Mouse (Mus musculus): ENCODE measurements around the gene Kif17.

Gene Kif17

DNA sequence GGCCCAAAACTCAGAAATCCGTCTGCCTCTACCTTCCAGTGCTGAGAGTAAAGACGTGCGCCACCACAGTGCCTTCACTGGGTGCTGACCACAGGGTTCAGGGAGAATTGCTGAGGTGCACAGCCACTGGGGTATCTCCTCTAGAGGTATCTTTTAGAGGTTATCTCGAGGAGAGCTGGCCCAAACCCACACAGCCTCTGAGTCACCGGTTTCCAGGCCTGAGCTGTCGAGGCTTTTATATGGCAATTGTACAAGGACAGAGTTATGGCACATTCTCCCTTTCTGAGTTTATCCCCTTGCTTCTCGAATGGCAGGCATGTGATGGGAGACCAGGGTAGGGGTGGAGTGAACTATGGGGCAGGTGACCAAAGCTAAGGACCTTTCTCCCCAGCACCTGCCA, 8.4 kb downstream of the Kif17 start:
- in situ Hi-C loops (cut with MboI, MseI): no loop called here

DNA sequence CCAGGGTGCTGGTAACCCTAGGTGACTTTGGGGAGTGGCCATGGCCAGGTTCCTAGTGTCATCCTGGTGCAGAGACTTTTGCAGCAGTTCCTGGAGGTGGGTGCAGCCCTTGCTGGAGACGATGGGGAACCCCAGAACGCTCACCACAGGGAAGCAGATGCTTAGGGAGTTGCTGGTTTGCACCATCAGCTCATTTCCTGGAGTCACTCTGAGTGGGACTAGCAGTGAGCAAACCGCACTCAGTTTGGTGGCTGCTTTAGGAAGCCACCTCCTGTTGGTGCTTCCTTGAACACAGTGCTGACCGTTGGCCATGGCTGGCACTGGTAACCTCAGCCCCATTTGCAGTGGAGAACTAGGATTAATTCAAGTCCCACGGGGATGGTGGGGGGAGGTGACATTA, 9.2 kb downstream of the Kif17 start:
- in situ Hi-C loops (cut with MboI, MseI): no loop called here

DNA sequence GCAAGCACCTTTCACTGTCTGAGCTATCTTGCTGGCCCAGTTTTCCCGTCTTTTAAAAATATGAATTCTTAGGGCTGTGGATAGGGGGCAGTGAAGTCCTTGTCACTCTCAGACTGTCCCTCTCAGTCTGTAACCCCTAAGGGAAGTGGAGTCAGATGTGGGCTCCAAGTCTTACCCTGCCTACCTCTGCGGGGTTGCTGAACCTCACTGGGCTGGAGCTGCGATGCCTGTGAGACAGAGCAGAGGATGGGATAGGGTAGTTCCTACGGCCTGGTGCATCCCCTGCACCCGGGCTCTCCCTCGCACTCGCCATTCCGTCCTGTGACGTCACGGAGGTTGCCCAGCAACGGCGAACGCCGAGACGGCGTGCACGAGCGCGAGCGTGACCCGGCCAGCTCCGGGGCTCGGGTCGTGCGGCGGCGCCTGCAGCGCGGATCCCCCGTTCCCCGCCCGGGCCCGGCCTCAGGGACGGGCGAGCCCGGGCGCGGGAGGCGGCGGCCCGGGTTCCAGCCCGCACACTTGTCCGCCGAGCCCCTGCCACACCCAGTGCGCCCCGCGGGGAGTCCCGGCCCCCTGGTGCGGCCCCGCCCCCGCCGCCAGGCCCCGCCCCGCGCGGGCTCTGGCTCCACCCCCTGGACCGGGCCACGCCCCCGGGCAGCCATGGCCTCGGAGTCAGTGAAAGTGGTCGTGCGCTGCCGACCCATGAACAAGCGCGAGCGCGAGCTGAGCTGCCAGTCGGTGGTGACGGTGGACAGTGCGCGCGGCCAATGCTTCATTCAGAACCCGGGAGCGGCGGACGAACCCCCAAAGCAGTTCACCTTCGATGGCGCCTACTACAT, 11.8 kb downstream of the Kif17 start:
- in situ Hi-C loops (cut with MboI, MseI): no loop called here

DNA sequence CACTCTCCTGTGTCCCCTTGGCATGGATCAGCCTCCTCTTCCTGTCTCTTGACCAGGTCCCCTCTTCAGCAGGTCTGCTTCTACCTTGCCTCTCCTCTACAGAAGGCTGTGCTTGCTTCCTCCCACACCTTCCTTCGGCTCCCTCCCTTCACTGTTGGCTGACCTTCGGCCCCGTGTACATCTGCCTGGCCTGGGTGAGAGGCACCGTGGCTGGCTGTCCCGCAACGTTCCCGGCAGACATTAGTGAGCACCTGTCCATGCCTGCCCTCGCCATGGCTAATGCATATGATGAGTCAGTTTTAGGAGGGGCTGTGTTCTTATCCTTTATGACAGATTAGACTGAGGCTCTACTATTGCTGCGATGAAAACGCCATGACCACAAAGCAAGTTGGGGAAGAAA, 17.6 kb downstream of the Kif17 start:
- in situ Hi-C loops (cut with MboI, MseI): no loop called here

DNA sequence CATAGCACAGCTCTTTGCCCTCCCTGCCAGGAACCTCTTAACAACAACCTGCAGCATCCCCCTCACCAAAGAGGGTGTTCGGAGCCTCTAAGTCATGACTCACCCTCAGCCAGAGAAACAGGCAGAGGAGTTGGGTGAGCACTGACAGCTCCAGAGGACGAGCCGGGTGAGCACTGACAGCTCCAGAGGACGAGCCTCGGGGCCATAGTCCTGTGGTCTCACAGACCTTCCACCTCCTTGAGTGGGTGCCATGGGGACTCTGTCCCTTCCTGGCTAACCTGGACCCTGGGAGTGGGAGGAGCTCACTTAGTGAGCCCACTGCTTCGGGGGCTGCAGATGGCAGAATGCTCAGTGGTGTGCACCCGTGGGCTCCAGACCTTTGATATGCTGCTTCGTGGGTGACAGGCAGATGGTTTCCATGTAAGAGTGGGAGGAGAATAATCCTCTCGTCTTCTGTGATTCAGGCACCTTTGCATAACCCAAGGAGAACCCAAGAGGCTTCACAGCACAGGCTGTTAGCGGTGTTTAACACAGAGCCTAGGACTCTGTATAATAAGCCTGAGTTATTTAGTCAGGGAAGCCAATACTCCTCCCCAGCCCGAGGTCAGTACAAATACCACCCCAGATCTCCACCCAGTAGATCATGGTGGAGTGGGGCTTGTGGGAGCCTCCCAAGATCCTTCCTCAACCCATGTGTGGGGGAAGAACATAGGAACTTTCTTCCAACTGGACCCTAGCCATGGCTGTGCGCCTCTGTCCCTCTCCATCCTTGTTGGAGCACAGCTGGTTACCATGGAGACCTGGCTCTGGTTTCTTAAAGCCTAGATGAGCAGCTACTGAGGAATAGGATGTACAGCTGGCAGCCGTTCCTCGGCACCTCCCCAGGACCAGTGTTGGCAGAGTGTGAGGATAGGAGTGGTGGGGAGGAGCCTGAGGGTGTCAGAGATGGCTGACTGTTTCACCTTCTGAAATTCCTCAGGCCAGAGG, 22.1 kb downstream of the Kif17 start:
- in situ Hi-C loops (cut with MboI, MseI): no loop called here

DNA sequence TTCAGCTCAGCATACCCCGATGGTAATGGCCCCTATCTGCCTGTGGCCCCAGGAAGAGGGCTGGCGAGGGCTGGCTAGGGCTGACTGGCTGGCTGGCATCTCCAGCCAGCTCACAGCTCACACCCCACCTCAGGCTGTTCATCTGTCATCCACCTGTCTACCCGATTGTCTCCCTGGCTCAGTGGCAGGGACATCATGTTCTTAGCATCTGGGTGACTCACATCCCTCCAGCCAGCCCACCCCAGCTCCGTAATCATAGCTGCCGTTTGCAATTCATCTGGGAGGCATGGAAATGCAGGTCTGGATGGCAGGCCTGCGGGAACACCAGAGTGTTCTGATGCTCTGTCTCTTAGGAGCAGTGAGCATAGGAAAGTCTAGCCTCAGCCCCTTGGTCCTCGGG, 28.1 kb downstream of the Kif17 start:
- in situ Hi-C loops (cut with MboI, MseI): no loop called here

DNA sequence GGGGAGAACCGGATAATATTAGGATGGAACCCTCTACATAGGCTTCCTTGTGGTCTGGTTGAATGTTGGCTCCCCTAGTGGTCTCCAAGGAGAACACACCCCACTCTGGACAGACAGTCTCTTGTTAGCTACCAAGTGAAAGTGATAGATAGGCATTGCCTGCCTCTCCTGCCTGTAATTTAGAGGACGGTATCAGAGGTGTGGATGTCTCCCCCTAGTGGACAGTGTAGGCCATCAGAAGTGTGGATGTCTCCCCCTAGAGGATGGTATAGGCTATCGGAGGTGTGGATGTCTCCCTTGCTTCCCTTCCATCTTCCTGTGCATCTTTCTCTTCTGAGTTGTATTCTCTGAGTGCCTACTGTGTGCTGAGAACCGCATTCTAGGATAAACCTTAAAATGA, 32.6 kb downstream of the Kif17 start:
- in situ Hi-C loops (cut with MboI, MseI): no loop called here

DNA sequence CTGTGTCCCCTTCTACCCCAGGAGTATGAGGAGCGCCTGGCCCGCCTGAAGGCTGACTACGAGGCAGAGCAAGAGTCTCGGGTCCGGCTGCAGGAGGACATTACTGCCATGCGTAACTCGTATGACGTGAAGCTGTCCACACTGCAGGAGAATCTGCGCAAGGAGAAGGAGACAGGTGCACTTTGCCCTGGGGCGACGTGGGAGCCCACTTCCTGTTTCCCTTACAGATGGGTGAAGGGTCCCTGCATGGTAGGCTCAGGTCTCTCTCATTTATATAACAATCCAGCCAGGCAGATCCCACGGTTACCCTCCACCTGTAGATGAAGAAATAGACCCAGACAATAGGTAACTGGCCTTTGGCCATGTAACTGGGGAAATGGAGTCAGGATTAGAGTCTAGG, 36.2 kb downstream of the Kif17 start:
- in situ Hi-C loops (cut with MboI, MseI): no loop called here

DNA sequence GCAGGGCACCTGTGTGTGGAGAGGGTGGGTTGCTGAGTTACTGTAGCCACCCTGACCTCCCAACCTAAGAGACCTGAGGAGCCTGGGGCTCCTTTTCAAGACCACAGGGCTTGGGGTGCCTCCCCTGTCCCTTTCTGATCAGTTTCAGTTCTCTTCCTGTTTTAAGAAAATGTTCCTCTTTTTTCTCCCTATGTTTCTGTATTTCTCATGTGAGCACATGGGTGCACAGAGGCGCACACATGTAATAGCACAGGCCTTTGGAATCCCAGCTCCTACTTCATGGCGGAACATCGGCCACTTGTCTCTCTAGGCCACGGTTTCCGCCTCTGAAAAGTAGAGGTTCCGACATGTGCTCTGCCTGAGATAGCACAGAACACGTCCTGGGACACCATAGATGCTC, 38.5 kb downstream of the Kif17 start:
- in situ Hi-C loops (cut with MboI, MseI): no loop called here

DNA sequence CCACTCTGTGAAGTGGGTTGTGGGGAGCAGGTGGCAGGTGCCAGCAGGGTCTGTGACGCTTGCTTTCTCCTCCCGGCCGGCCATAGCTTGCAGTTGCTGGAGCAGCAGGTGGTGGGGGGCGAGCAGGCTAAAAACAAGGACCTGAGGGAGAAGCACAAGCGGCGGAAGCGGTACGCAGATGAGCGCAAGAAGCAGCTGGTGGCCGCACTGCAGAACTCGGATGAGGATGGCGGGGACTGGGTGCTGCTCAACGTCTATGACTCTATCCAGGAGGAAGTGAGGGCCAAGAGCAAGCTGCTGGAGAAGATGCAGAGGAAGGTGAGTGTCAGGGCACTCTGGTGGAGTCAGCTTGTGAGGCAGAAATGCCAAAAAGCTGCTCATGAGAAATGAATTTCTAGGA, 41.8 kb downstream of the Kif17 start:
- in situ Hi-C loops (cut with MboI, MseI): no loop called here

DNA sequence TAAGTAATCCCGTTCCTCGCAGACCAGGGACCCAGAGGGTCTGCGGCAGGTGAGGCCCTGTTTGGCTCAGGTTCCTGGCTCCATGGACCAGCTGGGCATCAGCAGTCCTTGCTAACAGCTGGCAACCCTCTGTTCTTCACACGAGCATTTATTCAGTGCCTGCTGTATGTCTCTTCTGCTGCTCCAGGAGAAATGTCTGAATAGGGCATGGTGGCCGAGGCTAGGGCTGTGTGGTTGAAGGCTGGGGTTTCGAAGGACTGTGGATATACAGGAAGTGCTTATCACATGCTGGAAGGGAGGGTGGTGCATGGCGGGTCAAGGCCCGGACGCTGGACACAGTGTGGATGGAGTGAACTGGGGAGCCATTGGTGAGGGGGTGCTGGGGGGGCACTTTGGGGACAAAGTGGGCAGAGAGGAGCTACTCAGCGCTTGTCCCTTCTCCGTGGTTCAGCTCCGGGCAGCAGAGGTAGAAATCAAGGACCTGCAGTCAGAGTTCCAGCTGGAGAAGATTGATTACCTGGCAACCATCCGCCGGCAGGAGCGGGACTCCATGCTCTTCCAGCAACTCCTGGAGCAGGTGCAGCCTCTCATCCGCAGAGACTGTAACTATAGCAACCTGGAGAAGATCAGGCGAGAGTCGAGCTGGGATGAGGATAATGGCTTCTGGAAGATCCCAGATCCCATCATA, 43.2 kb downstream of the Kif17 start:
- in situ Hi-C loops (cut with MboI, MseI): no loop called here

DNA sequence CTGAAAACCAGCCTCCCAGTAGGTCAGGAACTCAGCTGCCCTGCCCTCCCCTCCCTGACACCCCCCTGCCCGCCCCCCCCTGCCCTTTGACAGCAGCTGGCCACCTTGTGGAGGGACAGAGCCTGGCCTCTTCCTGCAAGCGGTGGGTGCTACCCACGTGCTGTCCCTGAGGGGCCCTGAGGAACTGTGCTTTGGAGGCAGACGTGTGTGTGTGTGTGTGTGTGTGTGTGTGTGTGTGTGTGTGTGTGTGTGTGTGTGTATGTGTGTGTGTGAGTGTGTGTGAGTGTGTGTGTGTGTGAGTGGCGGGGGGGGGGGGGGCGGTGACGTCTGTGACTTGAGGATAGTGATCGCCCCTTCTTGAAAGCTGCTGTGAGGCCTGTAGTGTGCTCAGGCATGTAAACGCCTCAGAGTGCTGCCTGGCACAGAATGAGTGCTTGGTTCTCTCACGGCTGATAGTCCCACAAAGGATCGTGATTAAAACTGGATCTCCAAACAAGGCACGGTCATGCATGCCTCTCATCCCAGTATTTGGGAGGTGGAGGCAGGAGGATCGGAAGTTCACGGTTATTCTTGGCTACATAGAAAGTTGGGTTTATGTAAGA, 43.8 kb downstream of the Kif17 start:
- in situ Hi-C loops (cut with MboI, MseI): no loop called here

DNA sequence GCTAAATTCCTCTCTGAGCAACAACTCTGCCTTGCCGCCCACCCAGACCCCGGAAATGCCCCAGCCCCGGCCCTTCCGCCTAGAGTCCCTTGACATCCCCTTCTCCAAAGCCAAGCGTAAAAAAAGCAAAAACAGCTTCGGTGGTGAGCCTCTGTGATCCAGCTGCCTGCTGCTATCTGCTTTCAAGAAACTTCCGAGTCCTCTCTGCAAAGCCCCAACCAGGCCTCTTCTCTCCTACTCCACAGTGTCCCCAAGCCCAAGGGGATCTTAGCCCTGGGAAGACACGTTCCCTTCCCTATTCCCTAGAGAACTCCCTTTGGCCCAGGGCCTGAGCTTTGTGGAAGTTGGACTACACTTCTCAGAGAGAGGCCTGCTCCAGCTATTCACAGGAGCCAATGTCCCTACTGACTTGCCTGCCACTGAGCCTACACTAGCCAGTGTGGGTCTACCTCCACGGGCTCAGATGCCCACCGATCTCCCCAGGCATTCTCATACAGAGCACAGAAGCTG, 51.1 kb downstream of the Kif17 start:
- in situ Hi-C loops (cut with MboI, MseI): loop anchor here (5.0 kb wide), 1 partner anchor 309 kb away; the partner anchor contains the start of gene Eif4g3

DNA sequence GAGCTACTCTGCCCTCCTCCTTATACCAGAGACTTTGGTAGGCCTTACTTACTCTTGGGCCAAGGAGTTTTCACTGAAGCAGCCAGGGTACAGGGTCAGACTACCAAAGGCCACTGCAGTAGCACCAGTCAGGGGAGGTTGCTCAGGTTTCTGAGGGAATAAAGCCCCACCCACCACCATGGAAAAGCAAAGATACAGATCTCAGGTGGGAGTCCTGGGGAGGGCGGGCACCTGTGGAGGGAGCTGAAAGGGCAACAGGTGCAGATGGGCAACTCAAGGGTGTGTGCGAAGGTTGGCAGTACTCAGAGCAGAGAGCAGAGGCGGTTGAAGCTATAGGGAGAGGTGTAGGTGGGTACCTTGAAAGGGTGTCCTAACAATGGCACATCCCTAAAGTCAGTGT, 52.8 kb downstream of the Kif17 start:
- in situ Hi-C loops (cut with MboI, MseI): loop anchor here (5.0 kb wide), 1 partner anchor 311 kb away; the partner anchor contains the start of gene Eif4g3

DNA sequence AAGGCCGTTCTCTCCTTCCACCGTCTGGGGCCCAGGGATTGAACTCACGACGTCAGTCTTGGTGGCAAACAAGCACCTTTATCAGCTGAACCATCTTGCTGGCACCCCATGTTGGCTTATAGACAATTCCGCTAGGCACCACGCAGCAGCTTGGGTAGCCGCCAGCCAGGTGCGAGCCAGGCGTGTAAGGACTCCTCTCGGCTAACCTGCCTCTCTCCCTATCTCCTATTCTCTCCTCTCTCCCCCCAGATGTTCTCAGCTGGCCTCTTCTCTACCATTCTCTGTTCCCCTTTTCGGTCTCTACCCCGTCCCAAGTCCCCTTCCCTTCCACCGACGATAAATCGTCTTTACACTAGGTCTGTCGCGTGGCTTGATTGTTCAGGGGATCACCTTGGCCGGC, 53.5 kb downstream of the Kif17 start:
- in situ Hi-C loops (cut with MboI, MseI): loop anchor here (5.0 kb wide), 1 partner anchor 311 kb away; the partner anchor contains the start of gene Eif4g3

DNA sequence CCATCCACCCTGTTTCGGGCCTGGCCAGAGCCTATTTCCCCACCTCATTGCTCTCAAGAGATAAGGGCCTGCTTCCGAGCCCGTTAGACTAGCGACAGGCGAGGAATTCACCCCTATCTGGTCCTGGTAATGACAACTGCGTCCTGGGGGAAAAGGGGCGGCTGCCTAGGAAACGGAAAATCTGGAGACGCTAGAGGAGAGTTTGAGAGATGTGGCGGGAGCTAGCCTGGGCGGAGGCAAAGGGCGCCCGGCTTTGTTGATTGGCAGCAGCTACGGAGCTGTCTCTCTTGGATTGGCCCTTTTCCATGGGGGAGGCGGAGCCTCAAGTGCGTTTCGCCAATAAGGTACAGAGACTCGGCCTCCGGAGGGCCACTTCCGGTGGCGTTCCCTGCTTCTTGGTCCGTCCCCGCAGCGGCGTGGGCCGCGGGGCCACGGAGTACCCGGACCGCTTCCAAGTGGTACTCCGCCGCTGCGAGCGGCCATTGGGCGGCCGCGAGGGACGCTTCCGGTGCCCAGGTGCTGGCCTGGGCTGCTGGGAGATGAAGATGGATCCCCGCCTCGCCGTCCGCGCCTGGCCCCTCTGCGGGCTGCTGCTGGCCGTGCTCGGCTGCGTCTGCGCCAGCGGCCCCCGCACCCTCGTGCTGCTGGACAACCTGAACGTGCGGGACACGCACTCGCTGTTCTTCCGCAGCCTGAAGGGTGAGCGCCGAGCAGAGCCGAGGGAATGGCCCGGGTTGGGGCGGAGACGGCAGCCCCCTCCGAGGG, 54.3 kb downstream of the Kif17 start, which contains the start of gene Ddost:
TSS of gene Ddost (plus strand) at position 391 of the 765 bp plus-strand sequence.
- in situ Hi-C loops (cut with MboI, MseI): loop anchor here (5.0 kb wide), 1 partner anchor 312 kb away; the partner anchor contains the start of gene Eif4g3

DNA sequence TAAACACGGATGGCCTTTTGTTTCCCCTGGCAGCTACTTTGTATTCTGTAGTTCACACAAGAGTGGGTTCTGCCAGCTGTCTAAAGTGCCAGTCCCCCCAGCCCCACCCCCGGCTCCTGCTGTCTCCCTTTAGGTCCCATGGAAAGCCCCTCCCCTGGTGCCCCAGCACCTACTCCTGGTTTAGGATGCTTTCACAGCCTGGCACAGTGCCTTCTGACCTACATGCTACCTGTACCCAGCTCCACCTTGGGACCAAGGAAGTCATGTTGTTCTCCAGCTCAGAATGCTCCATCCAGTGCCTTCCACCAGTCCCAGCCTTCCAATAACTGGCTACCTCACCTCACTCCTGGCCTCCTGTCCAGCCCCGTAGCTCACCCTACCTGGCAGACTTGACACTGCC, 56.8 kb downstream of the Kif17 start:
- in situ Hi-C loops (cut with MboI, MseI): no loop called here

DNA sequence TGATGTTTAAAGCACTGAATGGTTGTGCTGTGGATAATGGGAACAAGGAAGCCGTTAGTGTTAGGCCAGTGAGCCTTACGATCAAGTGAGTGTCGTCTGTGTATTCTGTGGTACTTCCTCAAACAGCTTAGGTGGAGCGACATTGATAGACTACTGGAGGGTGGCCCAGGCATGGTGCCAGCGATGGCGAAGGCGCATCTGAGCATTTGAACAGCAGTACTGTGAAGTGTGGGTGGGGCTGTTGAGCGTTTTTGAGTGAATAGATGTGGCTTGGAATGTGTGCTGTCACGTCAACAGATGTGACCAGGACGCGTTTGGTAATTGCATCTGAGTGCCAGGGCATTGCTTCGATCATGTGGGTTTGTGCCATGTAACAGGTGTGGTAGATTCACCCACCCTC, 57.5 kb downstream of the Kif17 start:
- in situ Hi-C loops (cut with MboI, MseI): no loop called here

DNA sequence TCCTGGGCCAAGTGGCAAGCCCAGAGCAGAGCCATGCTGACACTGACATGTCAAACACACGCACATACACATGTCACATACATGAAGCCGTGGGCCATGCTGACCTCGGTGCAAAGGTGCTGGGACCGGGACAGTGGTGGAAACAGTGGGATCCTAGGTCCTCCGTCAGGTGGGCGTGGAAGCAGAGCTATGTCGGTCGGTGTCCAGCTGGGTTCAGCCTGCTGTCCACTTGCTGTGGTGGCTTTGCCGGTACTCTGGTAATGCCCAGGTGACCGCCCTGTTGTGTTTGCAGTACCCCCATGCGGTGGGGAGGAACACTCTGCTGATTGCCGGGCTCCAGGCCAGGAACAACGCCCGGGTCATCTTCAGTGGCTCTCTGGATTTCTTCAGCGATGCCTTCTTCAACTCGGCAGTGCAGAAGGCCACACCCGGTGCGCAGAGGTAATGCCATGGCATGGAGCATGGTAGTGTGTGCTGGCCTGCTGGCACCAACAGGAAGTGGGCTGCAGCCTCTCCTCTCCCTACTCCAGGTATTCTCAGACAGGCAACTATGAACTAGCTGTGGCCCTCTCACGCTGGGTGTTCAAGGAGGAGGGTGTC, 60.2 kb downstream of the Kif17 start:
- in situ Hi-C loops (cut with MboI, MseI): no loop called here

DNA sequence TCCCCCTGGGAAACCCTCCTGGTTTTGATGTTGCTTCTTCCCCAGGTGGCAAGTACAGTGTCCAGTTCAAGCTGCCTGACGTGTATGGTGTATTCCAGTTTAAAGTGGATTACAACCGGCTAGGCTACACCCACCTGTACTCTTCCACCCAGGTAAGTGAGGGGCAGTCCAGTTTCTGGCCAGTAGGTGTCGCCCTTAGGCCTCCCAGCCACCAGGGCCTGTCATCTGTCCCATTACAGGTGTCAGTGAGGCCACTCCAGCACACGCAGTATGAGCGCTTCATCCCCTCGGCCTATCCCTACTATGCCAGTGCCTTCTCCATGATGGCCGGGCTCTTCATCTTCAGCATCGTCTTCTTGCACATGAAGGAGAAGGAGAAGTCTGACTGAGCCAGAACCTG, 61.4 kb downstream of the Kif17 start:
- in situ Hi-C loops (cut with MboI, MseI): no loop called here

Data from regulatory T cell (primary cell).